Mouse (Mus musculus) ES-Bruce4 (cell line): Measurements from ENCODE around the gene Smarca4.

ENCODE experiments used
- CTCF ChIP-seq: IDR thresholded peaks from one replicate; pipeline ENCODE4 v1.8.1; 2011; ENCODE audit warnings: low read depth, low read length
- EP300 ChIP-seq: IDR thresholded peaks from 2 replicates; pipeline ENCODE4 v1.6.1; 2011; ENCODE audit warnings: low read depth, low read length; ENCODE audit not compliant: insufficient read depth
- POLR2A ChIP-seq: IDR thresholded peaks from one replicate; pipeline ENCODE4 v1.8.1; 2011; ENCODE audit warnings: low read length; ENCODE audit not compliant: insufficient read depth

GRCm38 (mm10) chr9:21738776-21739175, 122.8 kb downstream of the Smarca4 start:
- TF ChIP-seq CTCF (no peak), EP300 (no peak), POLR2A (no peak)
